Mouse (Mus musculus) natural killer cell, adult 2 months (primary cell): ENCODE data around the gene Ntrk2.

Experiments
- DNase-seq, 2 experiments: peaks; one replicate each; pipeline ENCODE4 v3.0.0; 2022; ENCODE audit warnings: low spot score in 2 of 2

Gene Ntrk2

GRCm38 (mm10) chr13:58843826-58844225 is 37.5 kb downstream of the Ntrk2 start:
- no peak for DNase-seq

GRCm38 (mm10) chr13:58848578-58848977 is 42.2 kb downstream of the Ntrk2 start:
- no peak for DNase-seq

- DNase-seq, result no peak
These were observed 47.3 kb downstream of the Ntrk2 start for GRCm38 (mm10) chr13:58853685-58854084.

GRCm38 (mm10) chr13:58866239-58866638 is 59.9 kb downstream of the Ntrk2 start:
- no peak for DNase-seq

- DNase-seq, result no peak
These were observed 60.5 kb downstream of the Ntrk2 start for GRCm38 (mm10) chr13:58866776-58867435.

- no peak for DNase-seq
These were observed 76.1 kb downstream of the Ntrk2 start for GRCm38 (mm10) chr13:58882468-58882867.

GRCm38 (mm10) chr13:58882916-58883315 is 76.5 kb downstream of the Ntrk2 start:
- no peak for DNase-seq

- DNase-seq, result no peak
These were observed 79.7 kb downstream of the Ntrk2 start for GRCm38 (mm10) chr13:58886108-58886507.

- DNase-seq, result no peak
These were observed 90.0 kb downstream of the Ntrk2 start for GRCm38 (mm10) chr13:58896254-58896910.

GRCm38 (mm10) chr13:58899337-58899736 is 93.0 kb downstream of the Ntrk2 start:
- no peak for DNase-seq

GRCm38 (mm10) chr13:58902313-58902712 is 95.9 kb downstream of the Ntrk2 start:
- no peak for DNase-seq

GRCm38 (mm10) chr13:58904742-58905735 is 98.7 kb downstream of the Ntrk2 start:
- DNase-seq, result no peak

GRCm38 (mm10) chr13:58911936-58912335 is 105.6 kb downstream of the Ntrk2 start:
- no peak for DNase-seq

- no peak for DNase-seq
These were observed 106.2 kb downstream of the Ntrk2 start for GRCm38 (mm10) chr13:58912559-58912958.

GRCm38 (mm10) chr13:58914061-58914814 is 107.9 kb downstream of the Ntrk2 start:
- no peak for DNase-seq

- DNase-seq, result no peak
These were observed 110.0 kb downstream of the Ntrk2 start for GRCm38 (mm10) chr13:58916348-58916747.

- DNase-seq, result no peak
These were observed 113.9 kb downstream of the Ntrk2 start for GRCm38 (mm10) chr13:58920241-58920640.

GRCm38 (mm10) chr13:58921255-58921654 is 114.9 kb downstream of the Ntrk2 start:
- DNase-seq, result no peak

- DNase-seq, result no peak
These were observed 115.3 kb downstream of the Ntrk2 start for GRCm38 (mm10) chr13:58921705-58922104.

GRCm38 (mm10) chr13:58922174-58922573 is 115.8 kb downstream of the Ntrk2 start:
- DNase-seq, result no peak

- DNase-seq, result no peak
These were observed 117.1 kb downstream of the Ntrk2 start for GRCm38 (mm10) chr13:58923496-58923895.

GRCm38 (mm10) chr13:58924486-58924885 is 118.1 kb downstream of the Ntrk2 start:
- no peak for DNase-seq
